Mouse (Mus musculus): ENCODE measurements around the gene Atp23. TPM values are rescaled to one million over a fixed set of nuclear protein-coding genes. Genes with fewer than 3 reads are reported as not detected.

The Atp23 gene
- total RNA-seq, 2 experiments from 2014 or later, result 3.7 to 3.9 TPM

- DNase-seq, result no peak
Measured at GRCm38 (mm10) chr10:126822418-126822817, 78.7 kb downstream of the Atp23 start.

Other genes starting within 250 kb of the Atp23 start
- 100 to 1,000 TPM; 132 to 136 TPM for gene Ctdsp2, start 77.4 kb upstream of the Atp23 start, total RNA-seq (2021)
- gene Avil, start 99.4 kb upstream of the Atp23 start, total RNA-seq (2021), result under 1 TPM; 0.10 to 0.23 TPM
- 10 to 100 TPM; 65.1 to 68.0 TPM for gene Tsfm, start 129.5 kb upstream of the Atp23 start, total RNA-seq (2021)
- 10 to 100 TPM; 11.5 TPM for gene Mettl1, start 140.1 kb upstream of the Atp23 start, total RNA-seq (2021)
- under 1 TPM; 0.18 to 0.29 TPM for gene Eef1akmt3, start 140.2 kb upstream of the Atp23 start, total RNA-seq (2021)
- under 1 TPM in 1 of 2 experiments, not detected in 1; 0.45 TPM for gene Cyp27b1, start 146.9 kb upstream of the Atp23 start, total RNA-seq (2021)
- 1 to 10 TPM; 1.7 to 1.8 TPM for gene March9, start 158.8 kb upstream of the Atp23 start, total RNA-seq (2021)
- 100 to 1,000 TPM; 289 to 314 TPM for gene Cdk4, start 162.2 kb upstream of the Atp23 start, total RNA-seq (2021)
- 10 to 100 TPM; 49.2 to 49.7 TPM for gene Tspan31, start 168.9 kb upstream of the Atp23 start, total RNA-seq (2021)
- 1 to 10 TPM; 2.1 to 2.8 TPM for gene Agap2, start 173.9 kb upstream of the Atp23 start, total RNA-seq (2021)
- 10 to 100 TPM; 33.0 to 35.4 TPM for gene Os9, start 219.8 kb upstream of the Atp23 start, total RNA-seq (2021)

All from heart, postnatal 4 days (tissue).